Mouse (Mus musculus): ENCODE measurements around the gene Fastkd5.

DNA sequence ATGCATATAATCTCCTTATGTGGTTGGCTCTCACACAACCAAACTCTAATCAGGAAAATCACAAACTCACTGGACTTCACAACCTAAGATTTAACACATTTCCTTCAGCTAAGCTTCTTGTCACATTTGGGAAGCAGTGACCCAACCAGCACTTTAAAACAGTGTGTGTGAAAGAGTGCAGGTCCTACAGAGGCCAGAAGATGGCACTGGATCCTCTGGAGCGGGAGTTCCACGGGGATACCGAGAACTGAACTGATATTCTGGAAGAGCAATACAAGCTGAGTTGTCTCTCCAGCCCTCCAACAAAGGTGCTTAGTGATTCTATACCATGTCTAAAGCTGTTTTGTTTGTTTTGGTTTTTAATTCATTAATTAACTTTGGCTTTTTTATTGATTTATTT is 16.7 kb downstream of the Fastkd5 start:
- no peak for TF ChIP-seq CTCF (IDR thresholded peaks at IDR 0.05; ENCODE audit: borderline replicate concordance, control insufficient read depth, extremely low read depth, insufficient read depth, low read length, poor library complexity)
- no peak for TF ChIP-seq POLR2A (IDR thresholded peaks at IDR 0.05; ENCODE audit: control insufficient read depth, extremely low read depth, insufficient read depth, low read length, poor library complexity)

Data from thymus, adult 2 months (tissue).